ENCODE assay signal across 8 mouse cellular contexts in the genomic region with DNA sequence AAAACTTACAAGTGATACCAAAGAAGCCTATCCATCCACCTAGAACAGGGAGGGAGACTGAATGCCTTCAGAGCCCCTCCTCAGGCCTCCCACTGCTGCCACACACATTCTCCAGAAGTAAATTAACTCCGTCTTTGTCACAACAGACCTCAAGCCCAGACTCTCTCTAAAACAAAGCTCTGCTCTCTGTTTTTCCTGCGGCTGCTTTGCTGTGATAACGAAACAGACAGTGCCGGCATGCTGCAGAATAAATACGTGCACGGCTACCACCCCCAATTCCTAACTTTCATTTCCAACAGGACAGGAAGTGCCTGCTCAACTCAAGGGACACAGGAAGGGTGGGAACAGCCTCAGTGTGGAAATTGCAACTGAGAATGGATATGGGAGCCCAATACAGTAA. TPM values are rescaled to one million over a fixed set of nuclear protein-coding genes. Genes with fewer than 3 reads are reported as not detected.
DNase-seq lines count a peak whose midpoint lies in the region; ATAC-seq lines count a peak whose summit lies in the region.

A gene (minus strand): TSS at position 309 of the 400 bp plus-strand sequence.

- H3K27ac ChIP-seq in midbrain, embryonic 10.5 days (replicated peaks): peak within 1 kb of the TSS; percentile 46; the same call in 1 of the 2 replicates
- H3K27ac ChIP-seq in midbrain, embryonic 15.5 days: no peak within 1 kb of the TSS
- peak within 1 kb of the TSS; percentile 86 to 92 for H3K27ac ChIP-seq in heart, embryonic 14.5 days (replicated peaks in 1 of 2; ENCODE audit: control insufficient read depth in 1 of 2, insufficient read depth in 1 of 2, low read depth in 2 of 2, low read length in 2 of 2)
- H3K27ac ChIP-seq in lung, embryonic 16.5 days (ENCODE audit: low read length): peak within 1 kb of the TSS; percentile 76

- H3K9me3 ChIP-seq in midbrain, embryonic 10.5 days (replicated peaks): no peaks in the 10 kb centered on the region
- H3K9me3 ChIP-seq in midbrain, embryonic 15.5 days: no peaks in the 10 kb centered on the region
- H3K9me3 ChIP-seq in heart, embryonic 14.5 days (ENCODE audit: control insufficient read depth, low read length): no peaks in the 10 kb centered on the region
- H3K9me3 ChIP-seq in lung, embryonic 16.5 days (ENCODE audit: control insufficient read depth, low read length): no peaks in the 10 kb centered on the region

- H3K9ac ChIP-seq in midbrain, embryonic 15.5 days: no peak within 1 kb of the TSS
- H3K9ac ChIP-seq in heart, embryonic 14.5 days (ENCODE audit: low read length): peak within 1 kb of the TSS; percentile 72
- H3K9ac ChIP-seq in lung, embryonic 16.5 days (ENCODE audit: low read length): peak within 1 kb of the TSS; percentile 53

- no peaks in the 10 kb centered on the region for H3K27me3 ChIP-seq in midbrain, embryonic 10.5 days (ENCODE audit: low read depth, poor library complexity, severe bottlenecking)
- no peaks in the 10 kb centered on the region for H3K27me3 ChIP-seq in midbrain, embryonic 15.5 days (replicated peaks)
- H3K27me3 ChIP-seq in heart, embryonic 14.5 days (ENCODE audit: control insufficient read depth, insufficient read depth, low read length): no peaks in the 10 kb centered on the region
- no peaks in the 10 kb centered on the region for H3K27me3 ChIP-seq in lung, embryonic 16.5 days (ENCODE audit: control insufficient read depth, insufficient read depth, low read depth, low read length)

- H3K4me3 ChIP-seq in midbrain, embryonic 10.5 days: peak within 1 kb of the TSS; percentile 24; the same call in 1 of the 2 replicates
- no peak within 1 kb of the TSS for H3K4me3 ChIP-seq in midbrain, embryonic 15.5 days
- H3K4me3 ChIP-seq in heart, embryonic 14.5 days (ENCODE audit: control insufficient read depth in 1 of 2, insufficient read depth in 1 of 2, low read depth in 1 of 2, low read length in 2 of 2): peak within 1 kb of the TSS; percentile 35 to 44
- peak within 1 kb of the TSS; percentile 35 for H3K4me3 ChIP-seq in lung, embryonic 16.5 days (ENCODE audit: low read length)

- H3K4me2 ChIP-seq in midbrain, embryonic 15.5 days: no peak within 1 kb of the TSS; the same call in 1 of the 2 replicates
- H3K4me2 ChIP-seq in heart, embryonic 14.5 days (ENCODE audit: low read length): peak within 1 kb of the TSS; percentile 66
- peak within 1 kb of the TSS; percentile 44 for H3K4me2 ChIP-seq in lung, embryonic 16.5 days (ENCODE audit: low read depth, low read length)

- no peak for DNase-seq in midbrain, embryonic 10.5 days (ENCODE audit: low spot score)
- DNase-seq in embryo, embryonic 10 days (ENCODE audit: low spot score): peak; percentile 44
- DNase-seq in kidney, postnatal 25 days: peak; percentile 52 to 70
- DNase-seq in cerebellum, adult 9-10 months: no peak
- DNase-seq in spleen, adult 18-20 months: no peak

- H3K36me3 ChIP-seq in midbrain, embryonic 10.5 days: no peaks in the 10 kb centered on the region
- no peaks in the 10 kb centered on the region for H3K36me3 ChIP-seq in midbrain, embryonic 15.5 days (replicated peaks)
- H3K36me3 ChIP-seq in heart, embryonic 14.5 days (ENCODE audit: control insufficient read depth, insufficient read depth, low read length): no peaks in the 10 kb centered on the region
- H3K36me3 ChIP-seq in lung, embryonic 16.5 days (ENCODE audit: control insufficient read depth, insufficient read depth, low read length): no peaks in the 10 kb centered on the region

- 4% methylated on average over 6 of the region's 6 CpGs for WGBS in midbrain, embryonic 10.5 days
- 5% methylated on average over 6 of the region's 6 CpGs for WGBS in midbrain, embryonic 15.5 days
- 2% methylated on average over 6 of the region's 6 CpGs for WGBS in heart, embryonic 14.5 days
- 2% methylated on average over 6 of the region's 6 CpGs for WGBS in lung, embryonic 16.5 days

- peaks cover 23% of the 10 kb centered on the region for H3K4me1 ChIP-seq in midbrain, embryonic 10.5 days
- peaks cover 10% of the 10 kb centered on the region for H3K4me1 ChIP-seq in midbrain, embryonic 15.5 days
- H3K4me1 ChIP-seq in heart, embryonic 14.5 days (ENCODE audit: control insufficient read depth in 2 of 2, insufficient read depth in 2 of 2, low read length in 2 of 2): peaks cover 2 to 10% of the 10 kb centered on the region in 2 experiments; a peak in 1 of 4 replicates
- peaks cover 14% of the 10 kb centered on the region for H3K4me1 ChIP-seq in lung, embryonic 16.5 days (replicated peaks; ENCODE audit: control insufficient read depth, insufficient read depth, low read length)

- no peak for ATAC-seq in midbrain, embryonic 15.5 days (replicated peaks)
- ATAC-seq in heart, embryonic 14.5 days (ENCODE audit: insufficient number of reproducible peaks, insufficient read depth, low FRiP score, low read depth): 0 out of 2 replicates have a peak, but pooled peaks have one; percentile 62
- ATAC-seq in lung, embryonic 16.5 days (ENCODE audit: low read depth): peak; percentile 42

RNA-seq across cellular contexts. Expression of the gene that starts here (rescaled TPM):
- 24.3 and 25.0 TPM in 2 replicates for polyA plus RNA-seq in midbrain, embryonic 10.5 days (2016; fragmentation: Nextera tagmentation; extraction: Ambion mirVana)
- polyA plus RNA-seq in midbrain, embryonic 15.5 days (2015; fragmentation: Nextera tagmentation; extraction: Ambion mirVana): 8.9 and 9.2 TPM in 2 replicates
- polyA plus RNA-seq in heart, embryonic 14.5 days (2014; fragmentation: Nextera tagmentation; extraction: Ambion mirVana): 32.3 and 32.6 TPM in 2 replicates
- polyA plus RNA-seq in lung, embryonic 16.5 days (2015; fragmentation: Nextera tagmentation; extraction: Ambion mirVana): 37.4 and 40.7 TPM in 2 replicates

Comparison
In these comparisons a context has a peak if more than half of its experiments do, and no peak if none do; other contexts are left out.
1. DNase-seq: peak in embryo, embryonic 10 days (single experiment) and kidney, postnatal 25 days (2 of 2); none in midbrain, embryonic 10.5 days (single experiment), cerebellum, adult 9-10 months (single experiment) and spleen, adult 18-20 months (0 of 2).